Mouse (Mus musculus) forebrain, embryonic 16.5 days (tissue): ENCODE measurements around the gene Idi2. TPM values are rescaled to one million over a fixed set of nuclear protein-coding genes. Genes with fewer than 3 reads are reported as not detected.
"Not testable (repeated sequence)": the region's sequence is repeated elsewhere in the genome, so short reads cannot be mapped to it uniquely, and the experiment has no call there.

ENCODE experiments used
- ATAC-seq: fragments of 200-750 bp; cut with Nextera tagmentation; 2 replicates; pipeline ENCODE4 v1.8.0; 2017; ENCODE audit warnings: mild to moderate bottlenecking, moderate library complexity
- H3K27ac ChIP-seq: fragments of 300-500 bp; sonication (generic); 2 replicates; pipeline ENCODE4 v1.5.1; 2014; ENCODE audit warnings: low read length, control low read depth
- H3K27me3 ChIP-seq: fragments of 300-500 bp; sonication (generic); replicated peaks from 2 replicates; pipeline ENCODE4 v1.6.1; 2014; ENCODE audit warnings: low read length; ENCODE audit not compliant: control insufficient read depth, insufficient read depth
- H3K36me3 ChIP-seq: fragments of 300-500 bp; sonication (generic); 2 replicates; pipeline ENCODE4 v1.6.1; 2014; ENCODE audit not compliant: control insufficient read depth, insufficient read depth
- H3K4me1 ChIP-seq: fragments of 300-500 bp; sonication (generic); replicated peaks from 2 replicates; pipeline ENCODE4 v1.6.1; 2014; ENCODE audit warnings: low read length; ENCODE audit not compliant: control insufficient read depth, insufficient read depth
- H3K4me2 ChIP-seq: fragments of 300-500 bp; sonication (generic); 2 replicates; pipeline ENCODE4 v1.6.1; 2014; ENCODE audit warnings: mild to moderate bottlenecking, low read length, control low read depth
- H3K4me3 ChIP-seq: fragments of 300-500 bp; sonication (generic); replicated peaks from 2 replicates; pipeline ENCODE4 v1.5.1; 2014; ENCODE audit warnings: mild to moderate bottlenecking, low read length, control low read depth
- H3K9ac ChIP-seq: fragments of 300-500 bp; sonication (generic); replicated peaks from 2 replicates; pipeline ENCODE4 v1.6.1; 2014; ENCODE audit warnings: low read depth, low read length, control low read depth
- H3K9me3 ChIP-seq: fragments of 300-500 bp; sonication (generic); 2 replicates; pipeline ENCODE4 v1.6.1; 2016; ENCODE audit warnings: low read length; ENCODE audit not compliant: control insufficient read depth
- WGBS: fragments of 180-500 bp; shearing (Covaris S2); extraction: QIAGEN DNeasy Blood & Tissue Kit; methylation state at CpG from one replicate; pipeline ENCODE4 v1.1.7; 2014; 5-methylcytosine and 5-hydroxymethylcytosine counted together
- polyA plus RNA-seq: library from polyadenylated mRNA; unstranded; fragments of >200 nt; fragmentation: Nextera tagmentation; extraction: Ambion mirVana; gene quantifications from 2 replicates; pipeline ENCODE4 v1.2.1, GENCODE M21; 2015

Idi2 gene
- not detected in 2 replicates for polyA plus RNA-seq

- H3K4me3 ChIP-seq, H3K36me3 ChIP-seq, H3K27ac ChIP-seq, ATAC-seq, H3K9ac ChIP-seq, H3K27me3 ChIP-seq, H3K4me2 ChIP-seq, H3K9me3 ChIP-seq, H3K4me1 ChIP-seq: not testable (repeated sequence)
Observed at GRCm38 (mm10) chr13:8952563-8952962, at the start of gene Idi2. Gene Idi2 (plus strand): TSS chr13:8952863.

GRCm38 (mm10) chr13:8905986-8906385, 46.7 kb upstream of the Idi2 start:
- H3K27ac ChIP-seq, H3K9me3 ChIP-seq, ATAC-seq, H3K36me3 ChIP-seq, H3K4me2 ChIP-seq, H3K4me1 ChIP-seq, H3K27me3 ChIP-seq, H3K4me3 ChIP-seq, H3K9ac ChIP-seq: not testable (repeated sequence)
- 94% methylated on average over 2 of the region's 2 CpGs for WGBS

- not testable (repeated sequence) for H3K4me3 ChIP-seq, H3K36me3 ChIP-seq, H3K27ac ChIP-seq, H3K9ac ChIP-seq, H3K9me3 ChIP-seq, H3K27me3 ChIP-seq, H3K4me2 ChIP-seq, H3K4me1 ChIP-seq, ATAC-seq
- WGBS, result 86% methylated on average over 8 of the region's 8 CpGs
Observed at GRCm38 (mm10) chr13:8913890-8914289, 38.8 kb upstream of the Idi2 start.

GRCm38 (mm10) chr13:8933499-8933898, 19.2 kb upstream of the Idi2 start:
- no peak overlapping the region for H3K4me2 ChIP-seq
- H3K27ac ChIP-seq, result no peak overlapping the region
- no peaks in the 10 kb centered on the region for H3K27me3 ChIP-seq
- no peaks in the 10 kb centered on the region for H3K9me3 ChIP-seq
- H3K36me3 ChIP-seq, result no peaks in the 10 kb centered on the region
- H3K4me3 ChIP-seq, result no peak overlapping the region
- no peak for ATAC-seq
- no peak overlapping the region for H3K9ac ChIP-seq
- 72% methylated on average over 2 of the region's 2 CpGs for WGBS
- no peaks in the 10 kb centered on the region for H3K4me1 ChIP-seq

GRCm38 (mm10) chr13:8937611-8938140, 15.0 kb upstream of the Idi2 start:
- H3K9me3 ChIP-seq, H3K4me2 ChIP-seq, H3K9ac ChIP-seq, ATAC-seq, H3K4me3 ChIP-seq, H3K27me3 ChIP-seq, H3K4me1 ChIP-seq, H3K27ac ChIP-seq, H3K36me3 ChIP-seq: not testable (repeated sequence)
- WGBS, result 83% methylated on average over 6 of the region's 6 CpGs

- H3K27ac ChIP-seq, H3K9me3 ChIP-seq, ATAC-seq, H3K4me1 ChIP-seq, H3K36me3 ChIP-seq, H3K4me3 ChIP-seq, H3K27me3 ChIP-seq, H3K9ac ChIP-seq, H3K4me2 ChIP-seq: not testable (repeated sequence)
- 92% methylated on average over 4 of the region's 4 CpGs for WGBS
Observed at GRCm38 (mm10) chr13:8941110-8941509, 11.6 kb upstream of the Idi2 start.

GRCm38 (mm10) chr13:8941701-8942100, 11.0 kb upstream of the Idi2 start:
- not testable (repeated sequence) for H3K4me2 ChIP-seq, H3K9ac ChIP-seq, H3K27ac ChIP-seq, H3K4me1 ChIP-seq, H3K36me3 ChIP-seq, H3K4me3 ChIP-seq, ATAC-seq, H3K27me3 ChIP-seq, H3K9me3 ChIP-seq
- WGBS, result no CpG with 5 or more reads among the region's 5 CpGs

GRCm38 (mm10) chr13:8943828-8944227, 8.8 kb upstream of the Idi2 start:
- H3K27me3 ChIP-seq, H3K4me3 ChIP-seq, H3K27ac ChIP-seq, ATAC-seq, H3K4me1 ChIP-seq, H3K4me2 ChIP-seq, H3K36me3 ChIP-seq, H3K9me3 ChIP-seq, H3K9ac ChIP-seq: not testable (repeated sequence)
- WGBS, result no CpG with 5 or more reads among the region's 5 CpGs

GRCm38 (mm10) chr13:8948131-8948530, 4.5 kb upstream of the Idi2 start, which contains the start of gene Gm9745:
Gene Gm9745 (minus strand): TSS chr13:8948231.
- not testable (repeated sequence) for H3K4me1 ChIP-seq, H3K9ac ChIP-seq, H3K27me3 ChIP-seq, H3K27ac ChIP-seq, ATAC-seq, H3K4me2 ChIP-seq, H3K9me3 ChIP-seq, H3K36me3 ChIP-seq, H3K4me3 ChIP-seq

- not testable (repeated sequence) for H3K4me1 ChIP-seq, H3K27ac ChIP-seq, H3K27me3 ChIP-seq, H3K4me3 ChIP-seq, H3K36me3 ChIP-seq, ATAC-seq, H3K9ac ChIP-seq, H3K4me2 ChIP-seq, H3K9me3 ChIP-seq
- WGBS, result 95% methylated on average over 2 of the region's 2 CpGs
Observed at GRCm38 (mm10) chr13:8955127-8955526, 2.5 kb downstream of the Idi2 start.
